Mouse (Mus musculus) gastrocnemius, adult 8-10 months (tissue): ENCODE data around the gene Dlx2. TPM values are rescaled to one million over a fixed set of nuclear protein-coding genes. Genes with fewer than 3 reads are reported as not detected.

Source experiments
- DNase-seq, 2 experiments: peaks; one replicate each; pipeline ENCODE4 v3.0.0; 2022; ENCODE audit warnings: low spot score in 2 of 2
- total RNA-seq, 4 experiments: library from RNA; stranded (reverse); gene quantifications; 2 replicates each; pipeline ENCODE4 v1.2.4; 2022

Dlx2 gene
- total RNA-seq, 4 experiments from 2014 or later, result not detected

DNA sequence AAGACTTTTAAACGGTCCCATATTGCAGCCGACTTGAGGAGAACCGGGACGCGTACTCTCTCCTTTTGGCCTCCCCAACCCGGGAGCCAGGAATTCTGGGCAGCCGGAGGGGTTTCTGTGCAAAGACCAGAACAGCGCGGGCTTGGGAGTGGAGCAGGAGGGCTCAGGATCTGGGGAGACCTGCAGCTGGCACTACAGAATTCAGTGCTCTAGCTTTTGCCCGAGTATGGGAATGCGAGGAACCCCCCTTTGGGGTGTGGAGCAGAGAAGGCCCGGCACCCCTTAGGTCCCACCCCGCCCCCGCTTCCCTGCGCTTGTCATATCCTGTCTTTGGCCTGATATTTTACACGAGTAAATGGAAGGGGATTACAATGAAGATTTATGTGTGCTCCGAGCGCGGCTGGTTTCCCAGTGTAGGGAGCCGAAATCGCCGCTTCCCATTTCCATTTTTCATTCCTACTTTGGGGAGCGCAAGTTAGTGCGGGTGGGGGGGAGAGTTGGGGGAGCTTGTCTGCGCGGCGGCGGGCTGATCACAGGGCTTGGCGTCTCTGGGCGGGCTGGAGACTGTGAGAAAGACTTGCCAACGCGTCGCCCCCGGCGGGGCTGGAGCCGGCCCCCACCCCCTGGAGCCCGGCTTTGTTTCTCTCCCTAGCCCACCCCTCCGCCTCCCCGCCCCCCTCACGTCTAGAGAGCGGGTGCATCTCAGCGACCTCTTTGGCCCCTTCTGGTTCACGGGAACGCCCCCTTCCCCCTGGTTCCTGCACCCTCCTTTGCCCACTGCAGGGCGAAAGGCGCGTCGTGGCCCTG, 5.7 kb downstream of the Dlx2 start:
- no peak for DNase-seq

DNA sequence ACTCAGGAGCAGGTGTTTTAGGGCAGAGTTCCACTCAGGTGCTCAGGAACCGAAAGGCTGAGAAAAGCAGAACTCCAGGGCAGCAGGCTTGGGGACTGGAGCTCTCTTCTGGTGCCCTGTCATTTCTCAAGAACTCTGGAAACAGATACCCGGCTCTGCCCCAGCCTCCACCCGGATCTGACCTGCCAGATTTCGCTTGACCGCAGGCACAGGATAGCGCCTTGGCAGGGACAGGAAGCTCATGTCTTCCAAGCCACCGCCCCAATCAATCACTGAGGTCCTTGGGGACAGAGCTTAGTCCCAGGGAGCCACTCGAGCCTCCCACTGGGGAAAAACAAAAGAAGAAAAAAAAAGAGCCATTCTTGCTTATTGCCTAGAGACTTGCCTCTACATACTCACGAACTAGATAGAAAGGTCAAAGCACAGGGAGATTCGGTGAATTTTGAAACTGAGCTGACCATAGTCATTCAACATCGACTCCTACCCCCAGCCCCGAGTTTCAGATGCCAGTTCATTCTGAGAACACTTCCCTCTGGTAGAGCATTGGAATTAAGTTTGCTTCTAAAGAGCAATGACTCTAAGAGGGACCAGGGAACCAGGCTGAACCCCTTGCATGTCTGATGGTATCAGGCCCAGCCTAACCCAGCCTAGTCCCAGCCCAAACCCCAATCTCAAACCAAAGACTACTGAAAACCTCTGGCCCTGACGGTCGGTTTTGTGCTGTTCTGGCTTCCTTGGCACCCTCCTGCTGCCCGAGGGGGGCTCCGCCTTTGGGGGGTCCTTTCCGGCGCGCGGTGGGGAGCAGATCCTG, 12.1 kb downstream of the Dlx2 start:
- no peak for DNase-seq

DNA sequence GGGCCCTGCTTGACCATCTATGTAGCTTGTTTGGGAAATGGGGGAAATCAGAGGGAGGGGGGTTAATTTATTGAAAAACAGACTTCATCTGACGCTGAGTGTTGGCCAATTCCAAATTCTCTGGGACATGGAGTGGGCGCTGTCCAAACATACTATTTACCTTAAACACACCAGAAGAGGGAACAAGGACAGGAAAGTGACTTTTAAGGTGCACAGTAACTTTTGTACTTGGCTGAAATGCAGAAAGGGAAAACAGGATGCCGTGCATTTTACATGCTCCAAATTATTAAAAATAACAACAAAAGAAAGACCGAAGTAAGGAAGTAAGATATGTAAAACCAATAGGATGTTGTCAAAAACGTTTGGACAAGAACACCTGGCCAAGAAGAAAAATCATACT, 13.5 kb downstream of the Dlx2 start:
- DNase-seq, result no peak

DNA sequence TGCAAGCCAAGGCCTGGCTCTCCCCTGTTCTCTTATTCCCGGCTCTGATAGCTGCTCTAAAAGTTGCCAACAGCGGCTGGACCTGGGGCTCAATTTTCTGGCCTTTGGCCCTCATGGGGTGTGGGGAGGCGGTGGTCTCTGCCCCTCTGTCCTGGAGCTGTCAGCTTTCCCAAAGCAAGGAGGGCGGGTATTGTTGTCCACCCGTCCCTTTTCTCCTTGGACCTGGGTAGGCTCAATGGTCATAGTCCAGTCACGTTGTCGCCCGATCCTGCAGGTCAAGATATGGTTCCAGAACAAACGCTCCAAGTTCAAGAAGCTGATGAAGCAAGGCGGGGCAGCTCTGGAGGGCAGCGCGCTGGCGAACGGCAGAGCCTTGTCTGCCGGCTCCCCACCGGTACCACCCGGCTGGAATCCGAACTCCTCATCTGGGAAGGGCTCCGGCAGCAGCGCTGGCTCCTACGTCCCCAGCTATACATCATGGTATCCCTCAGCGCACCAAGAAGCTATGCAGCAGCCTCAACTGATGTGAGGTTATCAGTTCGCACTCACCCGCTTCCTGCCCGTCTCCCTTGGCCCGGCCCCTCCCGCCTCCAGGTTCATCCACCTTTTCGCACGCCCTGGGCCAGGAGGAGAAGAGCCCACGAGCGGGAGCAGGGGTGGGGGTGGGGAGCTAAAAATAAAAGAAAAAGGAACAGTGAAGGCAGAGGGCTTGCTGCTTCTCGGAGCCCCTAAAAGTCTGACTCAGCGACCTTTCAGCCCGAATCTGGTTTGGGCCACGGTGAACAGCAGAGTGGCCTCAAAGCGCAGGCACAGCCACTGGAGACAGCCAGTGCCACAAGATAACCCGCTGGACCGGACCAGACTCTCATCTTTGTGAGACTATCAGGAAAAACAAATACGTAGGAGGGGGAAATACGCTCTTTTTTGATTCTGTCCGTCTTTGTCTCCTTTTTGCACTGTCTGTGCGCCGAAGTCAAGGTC, 14.3 kb downstream of the Dlx2 start:
- DNase-seq, result no peak

DNA sequence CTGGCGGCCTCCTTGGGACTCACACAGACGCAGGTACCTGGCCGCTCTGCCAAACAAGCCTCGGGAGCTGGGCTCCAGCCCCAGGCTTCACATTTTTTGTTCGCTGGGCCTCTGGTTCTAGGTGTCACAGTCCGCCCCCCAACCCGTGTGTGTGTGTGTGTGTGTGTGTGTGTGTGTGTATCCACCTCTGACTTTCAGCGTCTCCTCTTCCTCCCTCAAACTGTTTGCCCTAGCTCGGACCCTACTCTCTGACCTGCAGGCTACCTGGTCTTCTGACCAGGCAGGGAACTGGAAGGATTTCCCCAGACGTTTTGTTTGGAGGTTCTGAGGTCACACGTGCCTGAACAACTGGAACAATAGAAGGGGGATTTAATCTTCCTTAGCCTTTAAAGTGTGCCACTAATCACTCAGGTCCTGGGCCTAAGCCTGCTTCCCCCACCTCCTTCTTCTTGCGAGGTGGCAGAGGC, 15.4 kb downstream of the Dlx2 start:
- no peak for DNase-seq

DNA sequence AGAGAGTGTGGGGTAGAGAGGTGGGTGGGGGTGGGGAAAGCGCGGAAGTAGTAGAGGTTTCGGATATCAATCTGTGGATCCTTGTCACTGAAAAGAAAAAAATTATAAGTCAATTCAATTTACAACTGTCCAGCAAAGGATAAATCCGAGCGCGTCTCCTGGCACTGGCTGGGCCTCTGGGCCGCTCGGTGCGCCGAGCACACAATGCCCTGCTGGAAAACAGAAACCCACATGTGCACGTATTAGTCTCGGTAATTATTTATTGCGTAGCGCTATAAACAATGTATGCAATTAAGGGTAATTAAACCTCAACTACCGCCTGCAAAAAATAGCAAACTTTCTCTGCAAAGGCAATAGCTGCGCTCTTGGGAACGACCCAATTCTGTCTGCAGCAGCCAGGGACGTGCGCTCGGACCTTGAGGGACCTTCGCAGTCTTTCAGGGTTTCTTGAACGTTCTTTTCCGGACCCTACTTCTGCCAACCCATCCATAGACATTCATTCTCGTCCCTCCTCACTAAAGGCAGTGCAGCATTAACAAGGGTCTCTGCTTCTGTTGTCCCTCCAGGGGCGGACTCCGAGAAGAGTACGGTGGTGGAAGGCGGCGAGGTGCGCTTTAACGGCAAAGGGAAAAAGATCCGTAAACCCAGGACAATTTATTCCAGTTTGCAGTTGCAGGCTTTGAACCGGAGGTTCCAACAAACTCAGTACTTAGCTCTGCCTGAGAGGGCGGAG, 16.0 kb downstream of the Dlx2 start:
- DNase-seq, result no peak

DNA sequence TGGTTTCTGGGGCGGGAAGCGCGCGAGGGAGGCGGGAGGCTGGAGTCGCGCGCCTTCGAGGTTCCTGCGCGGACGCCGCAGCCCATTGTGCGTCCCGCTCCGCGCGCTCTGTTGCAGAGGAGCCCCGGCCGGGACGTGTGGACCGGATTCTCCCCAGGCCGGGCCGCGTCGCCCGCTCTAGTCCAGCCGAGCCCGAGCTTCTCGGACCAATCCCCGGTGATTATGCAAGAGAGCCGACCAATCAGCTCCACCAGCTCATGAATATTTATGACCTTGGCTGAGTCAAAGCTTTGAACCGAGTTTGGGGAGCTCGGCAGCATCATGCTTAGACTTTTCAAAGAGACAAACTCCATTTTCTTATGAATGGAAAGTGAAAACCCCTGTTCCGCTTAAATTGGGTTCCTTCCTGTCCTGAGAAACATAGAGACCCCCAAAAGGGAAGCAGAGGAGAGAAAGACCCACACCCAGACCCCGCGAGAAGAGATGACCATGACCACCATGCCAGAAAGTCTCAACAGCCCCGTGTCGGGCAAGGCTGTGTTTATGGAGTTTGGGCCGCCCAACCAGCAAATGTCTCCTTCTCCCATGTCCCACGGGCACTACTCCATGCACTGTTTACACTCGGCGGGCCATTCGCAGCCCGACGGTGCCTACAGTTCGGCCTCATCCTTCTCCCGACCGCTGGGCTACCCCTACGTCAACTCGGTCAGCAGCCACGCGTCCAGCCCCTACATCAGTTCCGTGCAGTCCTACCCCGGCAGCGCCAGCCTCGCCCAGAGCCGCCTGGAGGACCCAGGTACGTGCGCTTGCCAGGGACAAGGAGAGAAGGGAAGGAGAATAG, 16.8 kb downstream of the Dlx2 start:
- DNase-seq, result peak; percentile 36 to 55

DNA sequence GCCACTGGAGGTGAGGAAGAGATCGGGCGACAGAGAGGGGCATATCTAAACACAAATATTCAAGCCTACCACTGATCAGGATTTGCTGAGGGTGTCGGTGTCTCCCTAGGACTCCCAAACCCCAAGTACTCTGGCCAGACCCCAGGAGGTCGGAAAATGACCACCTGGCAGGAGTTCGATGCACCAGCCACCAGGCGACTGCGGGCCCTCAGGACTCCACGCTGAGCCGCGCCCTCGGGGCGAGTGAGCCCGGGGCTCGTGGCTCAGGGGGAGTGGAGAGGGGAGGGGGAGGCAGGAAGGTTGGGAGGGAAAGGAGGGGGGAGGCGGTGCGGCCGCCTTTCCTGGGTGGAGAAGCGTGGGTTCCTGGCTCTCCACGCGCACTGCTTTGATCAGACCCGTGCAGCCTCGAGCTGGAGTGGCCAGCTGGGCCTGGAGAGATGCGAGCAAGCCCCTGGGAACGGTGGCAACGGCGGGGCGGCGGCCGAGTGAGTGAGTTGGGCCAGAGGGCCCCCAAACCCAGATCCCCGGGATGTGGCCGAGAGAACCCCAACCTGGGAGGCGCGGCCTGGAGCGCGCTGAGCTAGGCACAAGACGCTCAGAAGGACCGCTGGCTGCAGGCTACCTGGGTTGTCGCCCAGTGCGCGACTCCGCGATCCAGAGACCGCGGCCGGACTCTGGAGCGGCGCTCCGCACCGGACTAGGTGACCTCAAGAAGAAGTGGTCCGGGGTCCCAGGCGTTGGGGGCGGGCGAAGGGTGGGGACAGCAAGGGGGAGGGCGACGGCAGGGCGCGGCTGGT, 17.6 kb downstream of the Dlx2 start:
- DNase-seq, result no peak

DNA sequence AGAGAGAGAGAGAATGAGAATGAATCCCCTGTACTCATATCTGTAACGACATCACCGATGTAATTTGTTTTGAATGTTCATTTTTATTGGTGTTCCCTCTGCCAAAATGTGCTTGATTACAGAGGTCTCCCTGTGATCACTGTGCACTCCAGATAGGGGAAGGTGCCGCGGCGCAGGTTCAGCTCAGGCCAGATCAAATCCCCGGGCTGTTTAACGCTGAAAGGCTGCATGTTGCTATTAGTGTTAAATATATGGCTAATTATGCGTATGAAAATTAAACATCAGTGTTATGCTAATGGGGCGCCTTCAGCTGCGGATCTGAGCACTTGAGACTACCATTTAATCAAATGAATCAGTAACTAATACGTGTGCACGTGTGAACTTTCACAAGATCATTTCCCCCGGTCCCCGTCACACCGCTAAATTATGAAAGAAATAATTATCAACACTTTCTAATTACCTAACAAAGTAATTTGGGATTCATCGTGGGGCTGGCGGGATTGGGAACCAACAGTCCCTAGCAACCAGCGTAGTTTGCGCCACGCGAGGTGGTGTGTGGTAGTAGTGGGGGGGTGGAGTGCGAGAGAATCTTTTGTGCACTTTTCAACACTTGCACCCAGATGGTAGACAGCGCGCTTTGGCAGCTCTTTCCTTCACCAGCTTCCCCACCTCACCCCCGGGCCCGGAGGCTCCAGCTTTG, 18.4 kb downstream of the Dlx2 start, which contains the start of gene Dlx1:
TSS of gene Dlx1 (plus strand) at position 100 of the 700 bp plus-strand sequence.
- DNase-seq, result no peak

DNA sequence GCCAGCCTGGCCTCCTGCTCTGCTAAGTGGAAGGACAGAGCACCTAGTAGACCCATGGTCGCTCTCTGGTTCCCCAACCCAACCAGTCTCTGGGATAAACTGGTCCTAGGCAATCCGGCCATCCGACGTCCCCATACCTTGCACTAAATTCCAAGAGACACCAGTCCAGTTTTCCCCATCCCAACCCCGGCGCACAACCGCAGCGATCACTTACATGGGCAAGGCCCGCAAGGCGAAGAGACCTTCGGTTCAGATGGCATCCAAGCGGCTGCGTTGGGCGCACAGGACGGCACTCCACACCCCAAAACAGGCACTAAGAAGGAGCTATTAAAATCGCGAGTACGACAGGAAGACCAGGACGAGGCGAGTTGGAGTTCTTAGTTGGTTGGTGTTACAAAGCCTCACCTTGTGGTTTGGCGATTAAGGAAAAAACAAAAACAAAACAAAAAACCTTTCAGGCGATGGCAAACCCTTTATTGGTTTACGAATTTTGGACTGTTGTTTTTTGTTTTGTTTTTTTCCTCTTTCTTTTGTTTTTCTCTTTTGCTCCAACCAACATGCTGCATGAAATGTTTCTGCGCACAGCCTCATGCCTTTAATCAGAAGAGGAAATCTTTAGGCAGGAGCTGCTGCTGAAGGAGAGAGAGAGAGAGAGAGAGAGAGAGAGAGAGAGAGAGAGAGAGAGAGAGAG, 19.1 kb downstream of the Dlx2 start:
- DNase-seq, result no peak

DNA sequence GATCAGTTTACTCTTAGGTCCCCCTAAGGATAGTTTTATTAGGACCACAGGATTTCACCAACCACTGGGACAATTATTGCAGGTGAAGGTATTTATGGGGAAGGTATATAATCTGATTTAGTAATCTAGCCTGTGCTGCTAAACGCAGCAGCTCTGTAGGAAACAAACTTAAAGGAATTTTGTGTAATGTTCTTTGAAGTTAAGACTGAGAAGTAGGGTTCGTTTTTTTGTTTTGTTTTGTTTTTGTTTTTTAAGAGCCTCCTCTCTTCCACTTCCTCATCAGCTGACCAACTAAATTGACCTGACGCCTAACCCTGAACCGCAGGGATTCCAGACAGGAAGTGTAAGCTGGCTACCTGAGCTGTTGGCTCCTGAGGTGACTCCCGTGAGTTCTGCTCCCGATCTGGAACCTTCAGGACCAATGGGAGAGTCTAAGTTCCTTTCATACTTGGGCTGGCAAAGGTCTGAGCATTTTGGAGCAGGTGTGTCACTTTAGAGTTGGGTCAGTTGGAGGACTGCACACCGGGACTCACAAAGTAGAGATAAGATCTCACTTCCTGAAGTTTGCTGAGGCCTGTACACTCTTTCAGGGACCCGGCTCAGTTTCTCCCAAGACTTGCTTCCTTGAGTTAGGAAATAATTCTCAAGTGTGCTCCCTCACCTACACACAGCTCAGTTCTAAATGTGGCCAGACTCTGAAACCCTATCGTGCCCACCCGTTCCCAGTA, 19.8 kb downstream of the Dlx2 start:
- DNase-seq, result no peak

DNA sequence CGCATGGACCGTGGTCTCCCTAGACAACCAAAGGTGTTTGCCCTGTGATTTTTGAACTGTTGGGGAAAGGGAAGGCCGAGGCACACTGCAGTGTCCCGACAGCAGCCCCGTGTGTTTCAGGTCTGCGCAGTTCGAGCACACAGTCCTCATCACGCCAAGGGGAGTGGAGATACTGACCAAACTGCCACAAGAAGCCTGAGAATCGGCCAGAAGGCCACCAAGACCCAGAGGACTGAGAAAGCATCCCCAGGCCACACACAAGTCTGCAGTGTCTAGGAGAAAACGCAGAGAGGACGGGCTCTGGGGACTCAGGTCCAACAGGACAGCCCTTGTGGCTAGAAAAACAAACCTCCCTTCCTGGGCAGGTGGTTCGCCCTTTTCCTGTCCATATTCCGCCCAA, 21.8 kb downstream of the Dlx2 start:
- DNase-seq, result no peak

DNA sequence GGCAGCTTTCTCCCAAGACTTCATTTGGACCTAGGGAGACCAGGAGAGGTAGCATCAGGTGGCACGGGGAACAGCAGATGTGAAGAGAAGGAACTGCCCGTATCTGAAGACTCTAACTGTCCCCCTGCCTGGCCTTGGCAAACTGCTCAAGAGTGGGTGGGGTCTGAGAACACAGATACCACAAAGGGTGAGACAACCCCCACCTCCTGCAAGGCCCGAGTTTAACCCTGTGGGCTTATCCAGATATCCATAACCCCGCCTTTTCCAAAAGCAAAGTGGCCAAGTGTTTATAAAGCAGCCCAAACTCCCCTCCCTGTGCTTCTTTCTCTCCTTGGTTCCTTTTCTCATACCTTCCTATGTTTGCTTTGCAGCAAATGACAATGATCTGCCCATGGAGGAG, 23.1 kb downstream of the Dlx2 start:
- no peak for DNase-seq

DNA sequence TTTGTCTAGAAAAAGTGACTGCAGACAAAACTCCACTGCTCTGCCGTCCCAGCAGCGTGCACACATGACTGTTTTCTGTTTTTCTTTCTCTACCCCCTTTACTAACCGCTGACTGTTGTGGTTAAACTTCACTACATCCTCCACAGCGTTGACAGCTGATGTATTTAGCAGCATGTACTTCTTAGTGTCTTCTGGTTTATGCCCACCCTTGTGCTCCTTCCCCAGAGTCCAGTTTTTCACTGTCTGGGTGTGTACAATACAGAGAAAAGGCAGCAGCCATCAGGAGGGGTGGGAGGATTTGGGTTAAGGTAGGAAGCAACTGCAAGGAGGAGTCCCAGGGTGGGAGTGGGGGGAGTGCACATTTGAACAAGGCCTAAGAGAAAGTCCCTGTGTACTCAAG, 23.7 kb downstream of the Dlx2 start:
- no peak for DNase-seq

DNA sequence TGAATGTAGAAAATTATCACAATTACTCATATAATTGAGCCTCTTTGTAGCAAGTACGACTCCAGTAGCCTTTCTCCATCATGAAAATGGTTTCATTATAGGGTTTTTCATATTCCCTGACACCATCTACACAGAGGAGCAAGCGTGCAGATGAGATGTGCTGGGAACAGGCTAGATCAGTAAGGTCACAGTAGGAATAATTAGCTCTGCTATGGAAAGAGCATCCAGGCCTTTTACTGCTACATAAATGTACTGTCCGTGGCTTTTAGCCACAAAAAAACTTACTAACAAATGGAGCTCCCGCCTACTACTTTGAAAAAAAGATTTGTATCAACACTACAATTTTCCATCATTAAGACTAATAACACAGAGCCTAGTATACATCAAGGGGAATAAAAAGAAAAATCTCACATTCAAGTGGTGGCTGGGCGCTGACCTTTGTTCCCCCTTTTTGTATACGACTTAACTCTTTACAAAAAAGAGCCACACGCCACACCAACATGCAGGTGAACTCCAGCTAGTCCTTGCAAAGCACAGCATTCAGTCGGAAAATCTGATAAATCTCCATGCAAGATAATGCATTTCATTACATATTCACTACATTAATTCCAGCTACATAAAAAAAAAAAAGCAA, 29.0 kb downstream of the Dlx2 start:
- DNase-seq, result no peak

DNA sequence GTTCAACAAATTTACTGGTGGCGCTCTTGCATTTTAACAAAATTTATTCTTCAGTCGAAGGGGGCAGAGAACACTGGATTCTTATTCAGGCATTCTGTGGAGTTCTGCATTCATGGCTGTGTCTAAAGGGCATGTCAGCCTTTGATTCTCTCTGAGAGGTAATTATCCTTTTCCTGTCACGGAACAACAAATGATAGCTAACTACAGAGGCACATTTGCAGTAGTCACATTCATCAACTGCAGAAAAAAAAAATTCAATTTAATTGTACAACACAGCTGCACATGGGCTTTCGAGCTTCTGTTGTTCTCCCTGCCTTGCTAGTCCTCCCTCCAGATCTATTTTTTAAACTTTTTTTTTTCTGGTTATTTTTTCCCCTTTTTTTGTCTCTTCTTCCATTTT, 29.6 kb downstream of the Dlx2 start:
- DNase-seq, result no peak

DNA sequence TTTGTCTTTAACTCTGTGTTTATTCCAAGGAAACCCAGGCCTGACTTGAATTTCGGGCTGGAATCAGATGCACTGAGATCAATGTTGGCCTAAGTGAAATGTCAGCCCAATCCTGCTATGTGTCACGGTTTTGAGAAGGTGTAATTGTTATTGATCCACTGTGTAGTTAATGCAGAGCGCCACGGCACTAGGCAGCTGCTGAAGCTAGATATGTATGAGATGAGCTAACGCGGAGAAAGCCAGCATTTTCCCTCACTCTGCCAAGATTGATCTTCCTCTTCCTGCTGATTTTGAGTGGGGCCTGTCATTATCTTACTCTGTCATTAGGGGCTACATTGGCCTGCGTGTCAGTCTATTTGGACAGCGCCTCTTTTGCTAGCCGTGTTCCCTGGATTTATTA, 34.2 kb downstream of the Dlx2 start:
- DNase-seq, result no peak
